Mouse (Mus musculus) kidney, adult 2 months (tissue): ENCODE data around the gene H2-Q2.

Experiments
- CTCF ChIP-seq: fragments of 200-500 bp; conservative IDR thresholded peaks from 2 replicates; pipeline ENCODE4 v1.5.1; 2011; ENCODE audit warnings: low read depth, mild to moderate bottlenecking, control low read depth, low read length, moderate library complexity, mixed read lengths; ENCODE audit not compliant: insufficient read depth, insufficient read length
- POLR2A ChIP-seq: fragments of 200-500 bp; IDR thresholded peaks from one replicate; pipeline ENCODE4 v1.6.1; 2011; ENCODE audit warnings: low read depth, low read length, control low read depth

DNA sequence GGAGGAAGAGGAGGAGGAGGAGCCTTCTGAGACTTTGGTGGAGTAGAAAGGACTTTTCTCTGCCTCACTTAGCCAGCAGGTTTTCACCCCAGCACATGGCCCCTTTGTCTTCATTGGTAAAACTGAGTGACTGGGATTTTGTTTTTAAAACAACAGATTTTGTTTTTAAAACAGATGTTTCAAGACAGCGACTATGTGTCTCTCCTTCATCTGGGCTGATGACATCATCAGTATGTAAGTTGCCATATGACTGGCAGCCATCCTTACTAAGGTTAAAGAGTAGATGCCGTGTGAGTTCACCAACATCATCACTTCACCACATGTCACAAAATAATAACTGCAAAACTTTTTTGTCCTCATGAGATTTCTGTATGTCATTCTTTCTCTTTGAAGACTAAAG, 12.0 kb downstream of the H2-Q2 start:
- TF ChIP-seq CTCF (no peak), POLR2A (no peak)
